ENCODE assay signal across 13 mouse cellular contexts in genomic region chr14:33185068-33185800, GRCm38 (mm10). TPM values are rescaled to one million over a fixed set of nuclear protein-coding genes. Genes with fewer than 3 reads are reported as not detected.
DNase-seq lines count a peak whose midpoint lies in the region; ATAC-seq and TF ChIP-seq lines count a peak whose summit lies in the region.
"Had no signal": no experiment of that assay in that cellular context is flagged by ENCODE, and none has a peak within 500 bp of the region (broad histone marks: within the 10 kb centered on the region; RNA-seq: fewer than 3 reads in every experiment).

Wdfy4 (minus strand) TSS chr14:33185508.

- TF ChIP-seq CTCF in liver, adult 2 months (IDR thresholded peaks at IDR 0.05; ENCODE audit: low read depth, low read length) = no peak

- H3K4me2 ChIP-seq in heart, embryonic 15.5 days = no peak within 1 kb of the TSS
- H3K4me2 ChIP-seq: forebrain, embryonic 15.5 days; neural tube, embryonic 12.5 days had no signal

- WGBS in liver, adult 2 months = 77% methylated on average over 11 of the region's 11 CpGs
- 69% methylated on average over 11 of the region's 11 CpGs for WGBS in heart, embryonic 15.5 days

- H3K4me3 ChIP-seq in liver, adult 2 months (ENCODE audit: insufficient read depth, low read depth, low read length) = peak within 1 kb of the TSS; percentile 18
- H3K4me3 ChIP-seq in heart, embryonic 15.5 days = peak within 1 kb of the TSS; percentile 20; the same call in 1 of the 2 replicates
- H3K4me3 ChIP-seq: forebrain, embryonic 15.5 days; neural tube, embryonic 12.5 days had no signal

- no peak for TF ChIP-seq POLR2A in liver, adult 2 months (IDR thresholded peaks at IDR 0.05; ENCODE audit: extremely low read depth, insufficient read depth, low read length)

- no peaks in the 10 kb centered on the region for H3K36me3 ChIP-seq in liver, adult 2 months (ENCODE audit: control insufficient read depth, insufficient read depth, low read length)
- no peaks in the 10 kb centered on the region for H3K36me3 ChIP-seq in heart, embryonic 15.5 days
- H3K36me3 ChIP-seq: forebrain, embryonic 15.5 days; neural tube, embryonic 12.5 days had no signal

- peak; percentile 36 for DNase-seq in liver, adult 2 months (ENCODE audit: extremely low read depth, low read depth, low spot score)
- DNase-seq in liver = no peak
- DNase-seq in lung, postnatal 36 days = peak; percentile 71
- peak; percentile 90 to 92 for DNase-seq in spleen, postnatal 36 days (ENCODE audit: low spot score in 2 of 2)
- no peak for DNase-seq in embryo, embryonic 10.5 days (ENCODE audit: low spot score)
- DNase-seq in left cerebral cortex, adult 18-20 months (ENCODE audit: low spot score in 2 of 2) = no peak
- DNase-seq: cerebellum, adult 9-10 months had no signal

- no peak within 1 kb of the TSS for H3K9ac ChIP-seq in liver, adult 2 months (ENCODE audit: low read depth, low read length)
- no peak within 1 kb of the TSS for H3K9ac ChIP-seq in heart, embryonic 15.5 days
- H3K9ac ChIP-seq: forebrain, embryonic 15.5 days; neural tube, embryonic 12.5 days had no signal

- peak within 1 kb of the TSS; percentile 61 for H3K27ac ChIP-seq in liver, adult 2 months (replicated peaks; ENCODE audit: insufficient read depth, low read depth, low read length)
- no peak within 1 kb of the TSS for H3K27ac ChIP-seq in heart, embryonic 15.5 days
- H3K27ac ChIP-seq: forebrain, embryonic 15.5 days; neural tube, embryonic 12.5 days had no signal

- H3K79me2 ChIP-seq in liver, adult 2 months (ENCODE audit: control insufficient read depth, insufficient read depth, low read length) = no peaks in the 10 kb centered on the region

- no peaks in the 10 kb centered on the region for H3K9me3 ChIP-seq in heart, embryonic 15.5 days (replicated peaks)
- H3K9me3 ChIP-seq: forebrain, embryonic 15.5 days; neural tube, embryonic 12.5 days had no signal

- ATAC-seq in heart, embryonic 15.5 days (replicated peaks; ENCODE audit: insufficient number of reproducible peaks, insufficient read depth, low FRiP score, low read depth) = no peak
- ATAC-seq in erythroid progenitor cell, adult 5-6 weeks (replicated peaks; ENCODE audit: low FRiP score, poor library complexity, severe bottlenecking) = no peak
- ATAC-seq: forebrain, embryonic 15.5 days; inflammation-experienced regulatory T-cells, adult 6 months; Patski had no signal

- H3K4me1 ChIP-seq in liver, adult 2 months (ENCODE audit: control insufficient read depth, insufficient read depth, low read length) = no peaks in the 10 kb centered on the region
- no peaks in the 10 kb centered on the region for H3K4me1 ChIP-seq in heart, embryonic 15.5 days (replicated peaks)
- H3K4me1 ChIP-seq: forebrain, embryonic 15.5 days; neural tube, embryonic 12.5 days had no signal

- no peaks in the 10 kb centered on the region for H3K27me3 ChIP-seq in liver, adult 2 months (ENCODE audit: control insufficient read depth, insufficient read depth, low read length)
- H3K27me3 ChIP-seq in heart, embryonic 15.5 days = no peaks in the 10 kb centered on the region
- H3K27me3 ChIP-seq: forebrain, embryonic 15.5 days; neural tube, embryonic 12.5 days; Patski had no signal

RNA-seq across cellular contexts. Expression of gene Wdfy4, which starts in this region (rescaled TPM):
- 3.0 and 5.8 TPM in 2 replicates for total RNA-seq in liver, adult 2 months (2014; rRNA removed)
- polyA plus RNA-seq in liver, adult 2 months (2012; rRNA removed) = 0.52 and 2.1 TPM in 2 replicates
- polyA plus RNA-seq in heart, embryonic 15.5 days (2015; fragmentation: Nextera tagmentation; extraction: Ambion mirVana) = 0.33 and 1.1 TPM in 2 replicates
- 1 to 10 TPM; 1.1 to 2.1 TPM for total RNA-seq in left cerebral cortex, adult 18-20 months (2021)
- total RNA-seq in erythroid progenitor cell, adult 5-6 weeks (2015; ENCODE audit: low replicate concordance) = 9.6 and 32.4 TPM in 2 replicates
- 5.2 and 7.8 TPM in 2 replicates for total RNA-seq in erythroid progenitor cell, adult 5-6 weeks (2017; ENCODE audit: low replicate concordance)
- polyA plus RNA-seq: Patski had no signal

Comparison
In these comparisons a context has a peak if more than half of its experiments do, and no peak if none do; other contexts are left out.
1. DNase-seq: peak in liver, adult 2 months (single experiment), lung, postnatal 36 days (single experiment) and spleen, postnatal 36 days (2 of 2); none in liver (single experiment), embryo, embryonic 10.5 days (single experiment) and left cerebral cortex, adult 18-20 months (0 of 2).